Mouse (Mus musculus) midbrain, embryonic 16.5 days (tissue): ENCODE data around the gene Cdc42bpg. TPM values are rescaled to one million over a fixed set of nuclear protein-coding genes. Genes with fewer than 3 reads are reported as not detected.

Experiments
- ATAC-seq: fragments of 200-750 bp; cut with Nextera tagmentation; 2 replicates; pipeline ENCODE4 v1.8.0; 2017; ENCODE audit warnings: moderate TSS enrichment
- H3K27ac ChIP-seq: fragments of 300-500 bp; sonication (generic); 2 replicates; pipeline ENCODE4 v1.5.1; 2014; ENCODE audit warnings: mild to moderate bottlenecking, low read length, mixed read lengths
- H3K27me3 ChIP-seq: fragments of 300-500 bp; sonication (generic); 2 replicates; pipeline ENCODE4 v1.6.1; 2014; ENCODE audit warnings: low read depth, low read length, mixed read lengths; ENCODE audit not compliant: control insufficient read depth, insufficient read depth
- H3K36me3 ChIP-seq: fragments of 300-500 bp; sonication (generic); 2 replicates; pipeline ENCODE4 v1.6.1; 2014; ENCODE audit warnings: mild to moderate bottlenecking, low read length, moderate library complexity, mixed read lengths; ENCODE audit not compliant: control insufficient read depth, insufficient read depth
- H3K4me1 ChIP-seq: fragments of 300-500 bp; sonication (generic); 2 replicates; pipeline ENCODE4 v1.6.1; 2014; ENCODE audit warnings: mild to moderate bottlenecking, low read length, mixed read lengths; ENCODE audit not compliant: control insufficient read depth, insufficient read depth
- H3K4me2 ChIP-seq: fragments of 300-500 bp; sonication (generic); 2 replicates; pipeline ENCODE4 v1.6.1; 2014; ENCODE audit warnings: mild to moderate bottlenecking, low read length, mixed read lengths
- H3K4me3 ChIP-seq: fragments of 300-500 bp; sonication (generic); 2 replicates; pipeline ENCODE4 v1.5.1; 2014; ENCODE audit warnings: low read depth, mild to moderate bottlenecking, low read length, moderate library complexity, mixed read lengths
- H3K9ac ChIP-seq: fragments of 300-500 bp; sonication (generic); 2 replicates; pipeline ENCODE4 v1.6.1; 2014; ENCODE audit warnings: low read depth, low read length, mixed read lengths
- H3K9me3 ChIP-seq: fragments of 300-500 bp; sonication (generic); replicated peaks from 2 replicates; pipeline ENCODE4 v1.6.1; 2014; ENCODE audit warnings: mild to moderate bottlenecking, low read length, mixed read lengths; ENCODE audit not compliant: control insufficient read depth, poor library complexity, severe bottlenecking
- WGBS: fragments of 180-500 bp; shearing (Covaris S2); extraction: QIAGEN DNeasy Blood & Tissue Kit; methylation state at CpG from one replicate; pipeline ENCODE4 v1.1.7; 2014; 5-methylcytosine and 5-hydroxymethylcytosine counted together
- polyA plus RNA-seq: library from polyadenylated mRNA; unstranded; fragments of >200 nt; fragmentation: Nextera tagmentation; extraction: Ambion mirVana; gene quantifications from 2 replicates; pipeline ENCODE4 v1.2.1, GENCODE M21; 2015

The Cdc42bpg gene
- polyA plus RNA-seq, 1 experiment from 2014 or later, result 0.34 TPM

DNA sequence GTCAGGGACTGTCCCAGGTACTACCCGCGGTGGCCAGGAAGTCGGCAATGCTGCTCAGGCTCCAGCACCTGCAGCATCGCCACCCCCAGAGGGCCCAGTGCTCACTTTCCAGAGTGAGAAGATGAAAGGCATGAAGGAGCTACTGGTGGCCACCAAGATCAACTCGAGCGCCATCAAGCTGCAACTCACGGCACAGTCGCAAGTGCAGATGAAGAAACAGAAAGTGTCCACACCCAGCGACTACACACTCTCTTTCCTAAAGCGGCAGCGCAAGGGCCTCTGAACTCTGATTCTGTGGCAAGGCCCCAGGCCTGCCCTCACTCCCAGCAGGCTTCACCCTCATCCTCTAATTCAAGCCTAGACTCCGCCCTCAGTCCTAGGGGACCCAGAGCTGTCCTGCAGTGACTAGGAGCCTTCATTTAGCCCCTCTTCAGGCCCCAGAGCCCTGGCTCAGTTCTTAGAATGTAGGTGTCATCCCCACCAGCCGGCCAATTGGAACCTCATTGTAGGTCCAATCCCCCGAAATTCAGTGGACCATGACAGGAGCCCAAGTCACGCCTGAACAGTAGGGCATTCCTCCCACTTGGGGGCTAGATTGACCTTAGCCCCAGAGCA lies 33.7 kb downstream of the Cdc42bpg start:
- no peak overlapping the region for H3K4me3 ChIP-seq
- no peaks in the 10 kb centered on the region for H3K9me3 ChIP-seq
- H3K4me2 ChIP-seq, result peak overlapping the region; percentile 77
- H3K9ac ChIP-seq, result no peak overlapping the region
- ATAC-seq, result no peak
- H3K4me1 ChIP-seq, result peaks cover 31% of the 10 kb centered on the region
- H3K27ac ChIP-seq, result no peak overlapping the region; the same call in 1 of the 2 replicates
- H3K27me3 ChIP-seq, result no peaks in the 10 kb centered on the region
- WGBS, result 66% methylated on average over 15 of the region's 15 CpGs
- H3K36me3 ChIP-seq, result peaks cover 36% of the 10 kb centered on the region

DNA sequence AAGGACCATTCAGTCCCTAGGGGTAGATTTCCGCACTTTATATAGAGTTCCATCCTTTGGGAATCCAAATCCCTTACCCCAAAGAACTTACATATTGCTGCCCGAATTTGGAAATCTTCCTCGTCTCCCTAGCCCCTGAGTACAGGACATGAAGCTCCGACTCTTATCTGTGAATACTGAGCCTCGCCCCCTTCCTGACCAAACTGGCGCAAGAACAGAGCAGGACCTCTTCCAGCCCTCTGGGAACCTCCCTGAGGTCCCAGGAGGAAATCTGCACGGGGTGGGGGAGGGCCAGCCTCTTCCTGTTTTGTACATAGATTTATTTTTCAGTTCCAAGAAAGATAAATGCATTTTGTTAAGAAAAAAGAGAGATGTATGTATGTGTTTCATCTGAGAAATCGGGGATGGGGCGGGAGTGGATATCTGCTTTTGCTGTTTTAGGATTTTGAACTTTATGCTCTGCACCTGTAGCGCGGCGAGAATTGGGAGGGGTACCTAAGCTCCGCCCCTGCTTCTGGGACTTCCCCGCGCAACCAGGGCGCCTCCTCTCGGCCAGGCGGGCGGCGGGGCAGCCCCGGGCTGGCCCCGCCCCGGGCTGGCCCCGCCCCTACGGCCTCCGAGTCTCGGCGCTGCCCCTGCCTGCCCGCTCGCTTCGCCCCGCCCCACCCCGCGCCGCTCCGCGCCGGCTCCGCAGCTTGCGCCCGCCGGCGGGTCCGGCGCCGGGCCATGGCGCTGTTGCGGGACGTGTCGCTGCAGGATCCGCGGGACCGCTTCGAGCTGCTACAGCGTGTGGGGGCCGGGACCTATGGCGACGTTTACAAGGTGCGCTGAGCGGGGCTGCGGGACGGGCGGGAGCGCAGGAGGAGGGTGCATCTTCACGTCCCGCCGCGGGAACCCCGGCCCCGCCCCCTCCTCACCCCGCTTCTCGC lies 34.5 kb downstream of the Cdc42bpg start, which contains the start of gene Map4k2:
Gene Map4k2 (plus strand): TSS at position 612 of the 929 bp plus-strand sequence.
- H3K4me1 ChIP-seq, result peaks cover 29% of the 10 kb centered on the region
- ATAC-seq, result peak; percentile 29
- H3K4me3 ChIP-seq, result peak within 1 kb of the TSS; percentile 51
- H3K36me3 ChIP-seq, result peaks cover 43% of the 10 kb centered on the region
- H3K27ac ChIP-seq, result peak within 1 kb of the TSS; percentile 29; the same call in 1 of the 2 replicates
- no peaks in the 10 kb centered on the region for H3K9me3 ChIP-seq
- H3K9ac ChIP-seq, result peak within 1 kb of the TSS; percentile 74
- WGBS, result 9% methylated on average over 54 of the region's 72 CpGs
- no peaks in the 10 kb centered on the region for H3K27me3 ChIP-seq
- H3K4me2 ChIP-seq, result peak within 1 kb of the TSS; percentile 77

DNA sequence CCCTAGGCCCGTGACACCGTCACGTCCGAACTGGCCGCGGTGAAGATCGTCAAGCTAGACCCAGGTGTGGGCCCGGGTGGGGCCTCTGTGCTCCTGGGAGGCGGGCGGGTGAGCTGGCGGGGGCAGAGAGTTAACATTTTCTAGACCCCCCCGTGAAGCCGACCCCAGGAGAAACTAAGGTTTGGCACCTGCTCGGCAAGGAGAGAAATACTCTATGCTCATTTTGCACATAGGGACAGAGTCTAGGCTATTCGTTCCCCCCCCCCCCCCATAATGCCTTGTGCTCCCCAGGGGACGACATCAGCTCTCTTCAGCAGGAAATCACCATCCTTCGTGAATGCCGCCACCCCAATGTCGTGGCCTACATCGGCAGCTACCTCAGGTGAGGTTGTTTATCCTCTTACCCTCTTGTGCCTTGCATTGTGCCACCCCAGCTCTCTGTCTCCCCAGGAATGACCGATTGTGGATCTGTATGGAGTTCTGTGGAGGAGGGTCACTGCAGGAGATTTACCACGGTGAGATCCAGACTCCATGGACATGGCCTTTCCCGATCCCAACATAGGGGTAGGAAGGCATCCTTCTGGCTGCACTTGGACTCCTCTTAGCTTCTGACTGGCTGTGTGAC lies 35.3 kb downstream of the Cdc42bpg start:
- Histone ChIP-seq H3K4me2 (peak overlapping the region; percentile 77), H3K4me3 (peak overlapping the region; percentile 51), H3K9me3 (no peaks in the 10 kb centered on the region), H3K36me3 (peaks cover 50% of the 10 kb centered on the region), H3K27ac (peak overlapping the region; percentile 29; the same call in 1 of the 2 replicates), H3K4me1 (peaks cover 21% of the 10 kb centered on the region), H3K9ac (peak overlapping the region; percentile 74), H3K27me3 (no peaks in the 10 kb centered on the region)
- WGBS, result 11% methylated on average over 23 of the region's 23 CpGs
- no peak; the same call in 1 of the 2 replicates for ATAC-seq

DNA sequence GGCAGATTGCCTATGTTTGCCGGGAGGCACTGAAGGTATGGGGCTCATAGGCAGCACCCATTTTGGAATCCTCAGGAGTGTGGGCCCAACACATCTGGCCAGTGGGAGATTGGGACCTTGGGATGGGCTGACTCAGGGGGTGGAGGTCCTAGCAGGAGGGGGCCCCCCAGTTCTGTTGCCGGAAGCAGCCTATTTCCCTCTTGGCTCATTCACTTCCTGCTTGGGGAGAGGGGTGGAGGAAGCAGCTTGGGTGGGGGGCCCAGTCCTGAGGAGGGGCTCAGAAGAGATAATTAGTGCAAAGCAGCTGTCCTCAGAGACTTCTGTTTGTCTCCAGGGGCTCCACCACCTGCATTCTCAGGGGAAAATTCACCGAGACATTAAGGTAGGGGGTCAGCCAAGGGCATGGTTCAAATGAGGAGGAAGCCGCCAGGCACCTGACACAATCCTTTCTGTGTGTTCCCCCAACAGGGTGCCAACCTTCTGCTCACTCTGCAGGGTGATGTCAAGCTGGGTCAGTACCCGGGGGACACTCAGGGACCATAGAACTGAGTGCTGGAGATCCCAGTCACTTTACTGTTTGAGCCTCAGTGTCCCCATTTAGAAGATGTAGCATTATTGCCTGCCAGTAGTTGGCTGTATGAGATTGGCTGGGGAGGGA lies 36.1 kb downstream of the Cdc42bpg start:
- Histone ChIP-seq H3K27ac (no peak overlapping the region), H3K9ac (no peak overlapping the region), H3K4me3 (no peak overlapping the region), H3K36me3 (peaks cover 59% of the 10 kb centered on the region), H3K4me2 (peak overlapping the region; percentile 77; the same call in 1 of the 2 replicates), H3K4me1 (peaks cover 13% of the 10 kb centered on the region), H3K9me3 (no peaks in the 10 kb centered on the region), H3K27me3 (no peaks in the 10 kb centered on the region)
- ATAC-seq, result no peak
- 77% methylated on average over 5 of the region's 5 CpGs for WGBS

DNA sequence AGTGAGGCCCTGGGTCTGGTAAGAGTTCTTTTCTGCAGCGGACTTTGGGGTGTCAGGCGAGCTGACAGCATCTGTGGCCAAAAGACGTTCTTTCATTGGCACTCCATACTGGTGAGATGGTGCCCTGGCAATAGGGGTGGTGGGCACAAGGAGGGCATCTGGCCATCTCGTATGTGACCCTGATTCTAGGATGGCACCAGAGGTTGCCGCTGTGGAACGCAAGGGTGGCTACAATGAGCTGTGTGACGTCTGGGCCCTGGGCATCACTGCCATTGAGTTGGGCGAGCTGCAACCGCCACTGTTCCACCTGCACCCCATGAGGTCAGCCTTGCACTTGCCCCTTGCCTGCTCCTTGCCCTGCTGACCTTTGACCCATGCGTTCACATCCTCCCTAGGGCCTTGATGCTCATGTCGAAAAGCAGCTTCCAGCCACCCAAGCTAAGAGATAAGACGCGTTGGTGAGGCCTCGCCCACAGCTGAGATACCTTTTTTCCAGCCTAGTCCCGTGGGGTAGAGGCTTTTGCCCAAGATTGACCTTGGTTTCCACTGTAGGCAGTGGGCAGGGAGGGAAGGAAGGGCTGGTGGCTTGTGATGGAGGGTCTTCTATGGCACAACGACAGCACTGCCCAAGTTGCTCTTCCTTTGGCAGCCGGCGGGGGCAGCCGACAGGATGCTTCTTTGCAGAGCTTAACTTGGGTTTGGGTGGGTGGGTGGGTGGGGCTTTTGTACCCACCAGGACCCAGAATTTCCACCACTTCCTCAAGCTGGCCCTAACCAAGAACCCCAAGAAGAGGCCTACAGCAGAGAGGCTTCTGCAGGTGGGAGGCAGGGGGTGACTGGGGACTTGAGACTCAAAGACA lies 37.0 kb downstream of the Cdc42bpg start:
- no peak overlapping the region for H3K27ac ChIP-seq
- 93% methylated on average over 19 of the region's 19 CpGs for WGBS
- H3K27me3 ChIP-seq, result no peaks in the 10 kb centered on the region
- ATAC-seq, result no peak
- H3K36me3 ChIP-seq, result peaks cover 54% of the 10 kb centered on the region
- no peak overlapping the region for H3K4me2 ChIP-seq
- no peaks in the 10 kb centered on the region for H3K9me3 ChIP-seq
- peaks cover 11% of the 10 kb centered on the region; the same call in 1 of the 2 replicates for H3K4me1 ChIP-seq
- no peak overlapping the region for H3K9ac ChIP-seq
- H3K4me3 ChIP-seq, result no peak overlapping the region

DNA sequence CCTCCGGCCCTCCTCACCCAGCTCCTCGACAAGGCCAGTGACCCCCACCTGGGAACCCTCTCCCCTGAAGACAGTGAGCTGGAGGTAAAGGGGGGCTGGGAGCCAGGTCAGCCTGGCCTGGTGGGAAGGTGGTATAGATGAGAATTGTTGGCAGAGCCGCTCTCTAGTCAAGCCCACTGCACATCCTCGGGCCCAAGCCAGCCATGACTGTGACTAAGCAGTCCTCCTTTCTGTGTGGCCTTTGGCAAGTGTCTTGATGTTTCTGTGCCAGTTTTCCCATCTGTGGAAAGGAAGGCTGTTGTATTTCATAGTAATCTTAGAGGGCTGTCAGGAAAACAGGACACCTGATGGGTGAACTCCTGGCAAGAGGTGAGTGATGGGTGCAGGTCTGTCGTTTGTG lies 37.7 kb downstream of the Cdc42bpg start:
- WGBS, result 90% methylated on average over 5 of the region's 5 CpGs
- no peak overlapping the region for H3K4me3 ChIP-seq
- H3K36me3 ChIP-seq, result peaks cover 49% of the 10 kb centered on the region
- H3K9ac ChIP-seq, result no peak overlapping the region
- no peaks in the 10 kb centered on the region for H3K27me3 ChIP-seq
- no peaks in the 10 kb centered on the region for H3K9me3 ChIP-seq
- H3K4me2 ChIP-seq, result no peak overlapping the region
- no peak overlapping the region for H3K27ac ChIP-seq
- H3K4me1 ChIP-seq, result peaks cover 11% of the 10 kb centered on the region; the same call in 1 of the 2 replicates
- no peak for ATAC-seq

DNA sequence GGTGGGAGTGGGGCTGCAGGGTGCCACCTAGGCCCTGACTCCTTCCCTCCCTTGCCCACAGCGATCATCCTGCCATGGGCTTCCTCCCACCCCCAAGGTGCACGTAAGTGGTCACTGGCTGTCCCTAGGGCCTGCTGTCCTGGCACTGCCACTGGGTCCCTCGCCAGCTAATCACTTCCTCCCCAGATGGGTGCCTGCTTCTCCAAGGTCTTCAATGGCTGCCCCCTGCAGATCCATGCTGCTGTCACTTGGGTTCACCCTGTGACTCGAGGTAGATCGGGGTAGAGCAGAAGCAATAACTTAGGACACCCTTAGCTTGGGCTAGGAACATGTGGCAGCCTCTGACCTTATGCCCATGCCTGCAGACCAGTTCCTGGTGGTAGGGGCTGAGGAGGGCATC lies 39.8 kb downstream of the Cdc42bpg start:
- Histone ChIP-seq H3K4me3 (no peak overlapping the region), H3K4me2 (no peak overlapping the region), H3K4me1 (peaks cover 4% of the 10 kb centered on the region; the same call in 1 of the 2 replicates), H3K9ac (no peak overlapping the region), H3K27me3 (no peaks in the 10 kb centered on the region), H3K9me3 (no peaks in the 10 kb centered on the region), H3K27ac (no peak overlapping the region), H3K36me3 (peaks cover 43% of the 10 kb centered on the region)
- no peak for ATAC-seq
- WGBS, result 95% methylated on average over 5 of the region's 5 CpGs

DNA sequence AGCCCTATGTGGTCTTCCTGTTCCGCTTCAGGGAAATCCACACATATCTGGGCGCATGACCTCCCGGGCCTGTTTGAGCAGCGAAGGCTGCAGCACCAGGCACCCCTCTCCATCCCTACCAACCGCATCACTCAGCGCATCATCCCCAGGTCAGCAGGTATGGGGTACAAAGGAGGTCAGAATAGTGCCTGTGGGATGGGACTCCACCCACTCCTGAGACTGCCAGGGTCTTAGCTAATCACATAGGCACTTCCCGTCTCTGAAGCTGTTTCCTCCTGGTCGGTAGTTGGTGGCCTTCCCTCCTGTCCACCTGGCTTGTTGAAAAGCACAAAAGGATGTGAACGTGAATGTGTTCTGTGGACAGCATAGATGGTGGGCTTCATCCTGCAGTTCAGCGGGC lies 40.4 kb downstream of the Cdc42bpg start:
- no peak overlapping the region for H3K4me2 ChIP-seq
- no peaks in the 10 kb centered on the region for H3K4me1 ChIP-seq
- no peak overlapping the region for H3K4me3 ChIP-seq
- no peaks in the 10 kb centered on the region for H3K27me3 ChIP-seq
- peaks cover 43% of the 10 kb centered on the region for H3K36me3 ChIP-seq
- WGBS, result 88% methylated on average over 10 of the region's 10 CpGs
- no peak overlapping the region for H3K9ac ChIP-seq
- H3K9me3 ChIP-seq, result no peaks in the 10 kb centered on the region
- no peak for ATAC-seq
- no peak overlapping the region for H3K27ac ChIP-seq
